Mouse (Mus musculus) right cerebral cortex, adult 18-20 months (tissue): Measurements from ENCODE around the gene Gdf15.
"Not testable (repeated sequence)": the region's sequence is repeated elsewhere in the genome, so short reads cannot be mapped to it uniquely, and the experiment has no call there.

Experiments used
- DNase-seq: peaks from one replicate; pipeline ENCODE4 v3.0.0; 2022; ENCODE audit warnings: mixed read lengths

The Gdf15 gene

GRCm38 (mm10) chr8:70602139-70602811, 30.0 kb downstream of the Gdf15 start:
- no peak for DNase-seq

- DNase-seq, result peak; percentile 89
These were observed 31.0 kb downstream of the Gdf15 start for GRCm38 (mm10) chr8:70601271-70601649.

GRCm38 (mm10) chr8:70600473-70601270, 31.6 kb downstream of the Gdf15 start:
- DNase-seq, result no peak

- DNase-seq, result no peak
These were observed 32.6 kb downstream of the Gdf15 start for GRCm38 (mm10) chr8:70599507-70600290.

- no peak for DNase-seq
These were observed 33.5 kb downstream of the Gdf15 start for GRCm38 (mm10) chr8:70598722-70599121.

GRCm38 (mm10) chr8:70598283-70598682, 34.0 kb downstream of the Gdf15 start:
- DNase-seq, result peak; percentile 90

- no peak for DNase-seq
These were observed 34.6 kb downstream of the Gdf15 start for GRCm38 (mm10) chr8:70597417-70598272.

- DNase-seq, result no peak
These were observed 35.4 kb downstream of the Gdf15 start for GRCm38 (mm10) chr8:70596775-70597416.

- no peak for DNase-seq
These were observed 36.0 kb downstream of the Gdf15 start for GRCm38 (mm10) chr8:70596216-70596615.

- no peak for DNase-seq
These were observed 36.4 kb downstream of the Gdf15 start for GRCm38 (mm10) chr8:70595811-70596210.

GRCm38 (mm10) chr8:70594621-70595564, 37.4 kb downstream of the Gdf15 start:
- no peak for DNase-seq

- peak; percentile 84 for DNase-seq
These were observed 38.2 kb downstream of the Gdf15 start, which contains the start of gene Isyna1 for GRCm38 (mm10) chr8:70593961-70594609. Isyna1 (plus strand) TSS chr8:70594373.

- DNase-seq, result no peak
These were observed 39.1 kb downstream of the Gdf15 start for GRCm38 (mm10) chr8:70593173-70593572.

- DNase-seq, result no peak
These were observed 40.7 kb downstream of the Gdf15 start for GRCm38 (mm10) chr8:70591569-70591968.

- DNase-seq, result not testable (repeated sequence)
These were observed 44.3 kb downstream of the Gdf15 start for GRCm38 (mm10) chr8:70587955-70588354.

GRCm38 (mm10) chr8:70585258-70585652, 47.0 kb downstream of the Gdf15 start:
- DNase-seq, result peak; percentile 66

GRCm38 (mm10) chr8:70584606-70585257, 47.5 kb downstream of the Gdf15 start:
- DNase-seq, result no peak

- DNase-seq, result no peak
These were observed 48.5 kb downstream of the Gdf15 start for GRCm38 (mm10) chr8:70583476-70584387.
